7 mouse cellular contexts compared by ENCODE assay signal in the genomic region with DNA sequence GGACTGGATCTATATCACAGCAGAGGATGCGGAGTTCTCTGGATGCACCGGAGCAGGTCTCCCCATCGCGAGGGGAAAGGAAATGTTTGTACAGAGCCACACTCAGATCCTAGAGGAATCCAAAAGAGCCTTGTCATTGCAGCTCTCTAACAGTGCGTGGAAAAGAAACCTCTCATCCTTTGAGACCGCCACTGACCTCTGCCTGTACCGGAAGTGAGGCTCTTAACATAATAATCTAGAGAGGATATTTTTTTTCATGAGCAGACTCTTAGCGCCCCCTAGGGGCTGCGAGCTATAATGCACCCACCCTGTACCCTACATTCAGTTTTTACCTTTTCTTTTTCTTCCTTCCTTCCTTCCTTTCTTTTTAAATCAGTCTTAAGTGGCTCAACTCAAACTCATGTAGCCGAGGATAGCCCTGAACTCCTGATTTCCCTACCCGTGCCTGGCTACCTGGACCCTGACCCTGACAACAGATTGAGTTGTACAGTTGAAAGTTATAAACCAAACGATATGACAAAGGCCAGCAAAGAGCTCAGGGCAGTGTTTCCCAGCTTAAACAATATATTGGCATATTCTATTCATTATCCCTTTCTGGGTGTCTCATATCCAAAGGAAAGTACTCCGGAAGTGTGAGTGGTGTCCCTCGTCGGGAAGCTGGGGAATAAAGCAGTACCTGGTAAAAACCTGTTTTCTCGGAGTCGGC. TPM values are rescaled to one million over a fixed set of nuclear protein-coding genes. Genes with fewer than 3 reads are reported as not detected.
DNase-seq lines count a peak whose midpoint lies in the region; ATAC-seq lines count a peak whose summit lies in the region.

No protein-coding gene starts in this region.

- H3K4me3 ChIP-seq in heart, embryonic 14.5 days (ENCODE audit: control insufficient read depth in 1 of 2, insufficient read depth in 1 of 2, low read depth in 1 of 2, low read length in 2 of 2) = no peak overlapping the region

- peaks cover 12% of the 10 kb centered on the region; the same call in 1 of the 2 replicates for H3K36me3 ChIP-seq in heart, embryonic 14.5 days (ENCODE audit: control insufficient read depth, insufficient read depth, low read length)

- H3K4me2 ChIP-seq in heart, embryonic 14.5 days (ENCODE audit: low read length) = peak overlapping the region; percentile 23; the same call in 1 of the 2 replicates

- no peaks in the 10 kb centered on the region for H3K27me3 ChIP-seq in heart, embryonic 14.5 days (ENCODE audit: control insufficient read depth, insufficient read depth, low read length)

- 0 out of 2 replicates have a peak overlapping the region, but pooled peaks have one; percentile 6 for H3K9ac ChIP-seq in heart, embryonic 14.5 days (ENCODE audit: low read length)

- peak overlapping the region; percentile 8 to 20; a peak in 3 of 4 replicates for H3K27ac ChIP-seq in heart, embryonic 14.5 days (replicated peaks in 1 of 2; ENCODE audit: control insufficient read depth in 1 of 2, insufficient read depth in 1 of 2, low read depth in 2 of 2, low read length in 2 of 2)

- ATAC-seq in CD4-positive, CD25-positive, alpha-beta regulatory T cell, adult 4 months = peak; percentile 44
- ATAC-seq in heart, embryonic 14.5 days (ENCODE audit: insufficient number of reproducible peaks, insufficient read depth, low FRiP score, low read depth) = no peak

- WGBS in heart, embryonic 14.5 days = 53% methylated on average over 17 of the region's 17 CpGs

- peak; percentile 53 for DNase-seq in R1 (ENCODE audit: low read depth, low spot score)
- DNase-seq in embryo, embryonic 10 days (ENCODE audit: low spot score) = peak; percentile 25
- DNase-seq in kidney, postnatal 4 days = peak; percentile 75 to 85
- peak; percentile 54 for DNase-seq in lung, postnatal 25 days (ENCODE audit: low spot score)
- peak; percentile 49 for DNase-seq in right cerebral cortex, postnatal 14 days

- no peaks in the 10 kb centered on the region for H3K9me3 ChIP-seq in heart, embryonic 14.5 days (ENCODE audit: control insufficient read depth, low read length)

- H3K4me1 ChIP-seq in heart, embryonic 14.5 days (ENCODE audit: control insufficient read depth in 2 of 2, insufficient read depth in 2 of 2, low read length in 2 of 2) = peaks cover 12 to 18% of the 10 kb centered on the region in 2 experiments

RNA-seq across cellular contexts. Expression of gene Bcdin3d, which starts 3.4 kb away (rescaled TPM):
- polyA plus RNA-seq in CD4-positive, CD25-positive, alpha-beta regulatory T cell, adult 4 months (2017; shearing (Covaris generic)) = 10 to 100 TPM; 27.9 to 41.0 TPM
- 11.8 and 12.5 TPM in 2 replicates for polyA plus RNA-seq in heart, embryonic 14.5 days (2014; fragmentation: Nextera tagmentation; extraction: Ambion mirVana)

RNA-seq across cellular contexts. Expression of gene Nckap5l, which starts 13.6 kb away (rescaled TPM):
- polyA plus RNA-seq in CD4-positive, CD25-positive, alpha-beta regulatory T cell, adult 4 months (2017; shearing (Covaris generic)) = 1 to 10 TPM; 1.2 to 2.3 TPM
- polyA plus RNA-seq in heart, embryonic 14.5 days (2014; fragmentation: Nextera tagmentation; extraction: Ambion mirVana) = 7.5 and 9.2 TPM in 2 replicates

RNA-seq across cellular contexts. Expression of gene Faim2, which starts 56.8 kb away (rescaled TPM):
- polyA plus RNA-seq in CD4-positive, CD25-positive, alpha-beta regulatory T cell, adult 4 months (2017; shearing (Covaris generic)) = under 1 TPM in 1 of 2 experiments, not detected in 1; 0.03 TPM
- 0.19 TPM in 1 of 2 replicates, not detected in the other for polyA plus RNA-seq in heart, embryonic 14.5 days (2014; fragmentation: Nextera tagmentation; extraction: Ambion mirVana)

Comparison
In these comparisons a context has a peak if more than half of its experiments do, and no peak if none do; other contexts are left out.
1. DNase-seq: peak in every context shown above with its lines; median percentile 80 in kidney, postnatal 4 days; 54 in lung, postnatal 25 days; 53 in R1; 49 in right cerebral cortex, postnatal 14 days; 25 in embryo, embryonic 10 days.